Mouse (Mus musculus): Measurements from ENCODE around the gene Gtf2h5.

- no peak for TF ChIP-seq CTCF (IDR thresholded peaks at IDR 0.05)
- no peak for TF ChIP-seq EP300 (IDR thresholded peaks at IDR 0.05)
Observed at GRCm38 (mm10) chr17:6108175-6108574, 28.6 kb downstream of the Gtf2h5 start.
